Mouse (Mus musculus): ENCODE measurements around the gene Mfge8.

The Mfge8 gene

GRCm38 (mm10) chr7:79148711-79149266 lies at the start of gene Mfge8:
Gene Mfge8, minus strand, starts transcription at chr7:79149060.
- DNase-seq, result peak; percentile 84

DNA sequence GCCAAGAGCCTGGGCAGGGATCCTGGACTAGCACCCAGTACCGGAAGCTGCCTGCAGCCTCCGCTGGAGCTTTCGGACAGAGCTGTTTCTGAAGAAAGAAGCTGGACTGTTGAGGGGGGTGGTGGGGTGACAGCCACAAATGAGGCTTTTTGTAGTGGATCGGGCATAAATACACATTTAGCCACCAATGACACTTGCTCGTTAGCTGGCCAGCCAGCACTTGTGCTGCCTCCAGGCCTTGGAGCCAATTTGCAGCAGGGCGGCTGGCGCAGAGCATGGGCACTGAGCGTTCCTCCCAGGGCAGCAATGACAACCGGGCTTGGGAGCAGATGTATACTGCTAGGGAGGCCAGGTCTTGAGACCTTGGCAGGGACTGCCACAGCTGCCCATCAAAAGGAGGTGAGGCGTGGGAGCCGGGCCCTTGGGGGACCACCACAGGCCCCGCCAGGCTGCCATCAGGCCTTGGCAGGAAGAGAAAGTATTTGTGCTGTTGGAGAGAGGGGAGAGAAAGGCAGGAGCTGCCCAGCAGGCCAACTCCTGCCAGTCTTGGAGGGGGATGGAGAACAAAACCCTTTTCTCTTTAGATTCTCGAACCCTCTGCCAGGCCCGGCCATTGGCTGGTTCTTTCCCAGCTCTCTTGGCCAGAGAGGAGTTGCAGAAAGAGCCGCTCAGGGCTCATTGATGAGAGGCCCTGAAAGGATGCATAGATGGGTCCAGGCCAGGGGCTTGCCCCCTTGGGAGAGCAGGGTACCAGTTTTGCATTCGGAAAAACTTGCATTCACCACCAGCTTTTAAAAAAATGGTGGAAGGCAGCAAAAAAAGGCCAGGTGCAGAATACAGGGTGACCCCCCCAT lies 45.9 kb upstream of the Mfge8 start:
- no peak for DNase-seq

DNA sequence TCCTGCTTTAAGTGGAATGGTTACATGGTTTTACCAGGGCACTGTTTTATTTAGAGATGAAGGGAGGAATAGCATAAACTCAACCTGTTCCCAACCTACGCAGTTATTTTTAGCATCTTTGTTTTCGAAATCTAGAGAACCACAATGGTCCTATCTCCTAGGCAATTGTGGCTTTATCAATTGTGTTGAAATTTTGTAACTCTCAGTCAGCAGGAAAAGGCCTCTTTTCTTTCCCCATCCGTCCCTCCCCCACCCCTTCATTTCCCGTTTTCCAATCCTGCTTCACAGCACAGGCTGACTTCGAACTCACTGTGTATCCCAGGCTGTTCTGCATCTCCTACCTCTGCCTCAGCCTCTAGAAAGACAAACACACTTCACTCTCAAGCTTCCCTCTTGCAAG lies 45.1 kb upstream of the Mfge8 start:
- no peak for DNase-seq

- DNase-seq, result no peak
Measured at GRCm38 (mm10) chr7:79191501-79191900, 42.6 kb upstream of the Mfge8 start.

DNA sequence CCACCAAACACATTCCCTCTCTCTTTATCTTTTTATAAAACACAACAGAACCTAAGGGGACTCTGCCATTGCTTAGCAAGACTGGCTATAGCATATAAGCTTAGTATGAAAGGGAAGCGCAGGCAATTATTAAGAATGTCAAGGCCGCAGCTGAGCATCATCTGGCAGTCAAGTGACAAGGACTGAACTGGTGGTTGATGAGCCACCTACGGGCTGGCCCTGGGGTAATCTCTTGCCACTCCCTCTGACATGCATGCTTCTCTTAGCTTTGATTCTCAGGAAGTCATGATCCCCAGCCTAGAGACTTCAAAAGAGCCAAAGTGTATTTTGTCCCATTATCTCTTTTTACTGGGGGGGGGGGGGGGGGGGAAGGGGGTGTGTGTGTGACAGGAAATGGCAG lies 41.7 kb upstream of the Mfge8 start:
- peak; percentile 46 for DNase-seq

- no peak for DNase-seq
Measured at GRCm38 (mm10) chr7:79189211-79189610, 40.4 kb upstream of the Mfge8 start.

DNA sequence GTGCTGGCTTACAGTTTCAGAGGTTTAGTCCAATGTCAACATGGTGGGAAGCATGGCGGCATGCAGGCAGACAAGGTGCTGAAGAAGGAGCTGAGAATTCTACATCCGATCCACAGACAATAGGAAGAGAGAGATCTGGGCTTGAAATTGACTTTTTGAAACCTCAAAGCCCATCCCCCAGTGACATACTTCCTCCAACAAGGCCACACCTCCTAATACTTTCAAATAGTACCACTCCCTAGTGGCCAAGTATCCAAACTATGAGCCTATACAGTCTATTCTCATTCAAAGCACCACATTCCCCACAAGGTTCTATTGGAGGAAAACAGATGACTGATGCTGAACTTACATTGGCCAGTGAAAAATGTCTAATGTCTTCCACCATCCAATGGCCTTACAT lies 38.7 kb upstream of the Mfge8 start:
- DNase-seq, result no peak

GRCm38 (mm10) chr7:79183417-79183816 lies 34.6 kb upstream of the Mfge8 start:
- DNase-seq, result no peak

DNA sequence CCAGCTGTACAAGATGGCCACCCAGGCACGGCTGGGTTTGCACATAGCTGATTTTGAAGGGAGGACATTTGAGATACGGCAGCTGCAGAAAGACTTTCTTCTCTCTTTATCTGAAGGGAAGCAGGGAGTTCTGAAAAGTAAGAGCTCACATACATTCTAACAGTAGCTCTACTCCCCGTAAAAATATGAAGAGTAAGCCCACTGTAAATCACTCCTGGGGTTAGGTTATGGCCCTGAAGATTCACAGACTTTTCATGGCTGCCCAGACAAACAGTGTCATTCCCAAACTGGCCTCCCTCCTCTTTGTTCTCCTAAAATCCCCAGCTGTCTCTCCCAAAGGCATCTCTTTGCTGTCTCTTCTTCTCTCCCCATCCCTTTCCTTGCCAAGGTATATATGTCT lies 24.9 kb upstream of the Mfge8 start:
- no peak for DNase-seq

GRCm38 (mm10) chr7:79171782-79172181 lies 22.9 kb upstream of the Mfge8 start:
- no peak for DNase-seq

- DNase-seq, result no peak
Measured at GRCm38 (mm10) chr7:79167006-79167562, 18.2 kb upstream of the Mfge8 start.

DNA sequence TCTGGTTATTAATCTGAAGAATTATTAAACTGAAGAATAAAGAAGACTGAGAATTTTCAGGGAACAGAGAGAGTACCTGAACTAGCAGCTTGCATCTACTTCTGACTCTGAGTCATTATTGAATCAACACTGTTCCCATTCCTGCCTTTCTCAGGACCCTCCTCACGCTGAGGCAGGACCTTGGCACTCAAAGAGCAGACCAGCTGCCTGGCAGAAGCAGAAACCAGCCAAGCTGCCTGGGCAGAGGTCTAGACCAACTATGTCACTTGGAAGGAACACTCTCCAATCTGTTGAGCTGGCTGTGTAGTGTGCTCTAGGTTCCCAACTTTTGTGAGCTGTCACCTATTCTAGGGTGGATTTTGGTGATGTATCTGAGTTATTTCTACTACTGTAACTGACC lies 10.5 kb upstream of the Mfge8 start:
- DNase-seq, result no peak

DNA sequence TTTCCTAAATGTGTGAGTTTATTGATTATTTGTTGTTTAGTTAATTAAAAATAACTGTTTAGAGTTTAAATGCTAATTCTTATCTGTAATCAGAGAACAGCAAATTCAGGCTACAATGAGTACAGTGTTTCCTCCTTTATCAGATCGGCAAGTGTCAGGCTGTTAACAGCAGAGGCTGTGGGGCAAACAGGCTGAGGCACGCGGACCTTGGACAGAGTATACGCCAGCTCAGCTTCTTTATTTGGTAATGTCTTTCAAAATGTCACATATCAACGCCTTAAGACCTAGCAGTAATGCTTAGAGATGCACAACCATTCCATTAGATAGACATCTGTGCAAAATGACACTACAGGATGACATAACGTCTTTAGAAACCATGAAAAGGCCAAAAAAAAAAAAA lies 662 bp upstream of the Mfge8 start:
- DNase-seq, result no peak

DNA sequence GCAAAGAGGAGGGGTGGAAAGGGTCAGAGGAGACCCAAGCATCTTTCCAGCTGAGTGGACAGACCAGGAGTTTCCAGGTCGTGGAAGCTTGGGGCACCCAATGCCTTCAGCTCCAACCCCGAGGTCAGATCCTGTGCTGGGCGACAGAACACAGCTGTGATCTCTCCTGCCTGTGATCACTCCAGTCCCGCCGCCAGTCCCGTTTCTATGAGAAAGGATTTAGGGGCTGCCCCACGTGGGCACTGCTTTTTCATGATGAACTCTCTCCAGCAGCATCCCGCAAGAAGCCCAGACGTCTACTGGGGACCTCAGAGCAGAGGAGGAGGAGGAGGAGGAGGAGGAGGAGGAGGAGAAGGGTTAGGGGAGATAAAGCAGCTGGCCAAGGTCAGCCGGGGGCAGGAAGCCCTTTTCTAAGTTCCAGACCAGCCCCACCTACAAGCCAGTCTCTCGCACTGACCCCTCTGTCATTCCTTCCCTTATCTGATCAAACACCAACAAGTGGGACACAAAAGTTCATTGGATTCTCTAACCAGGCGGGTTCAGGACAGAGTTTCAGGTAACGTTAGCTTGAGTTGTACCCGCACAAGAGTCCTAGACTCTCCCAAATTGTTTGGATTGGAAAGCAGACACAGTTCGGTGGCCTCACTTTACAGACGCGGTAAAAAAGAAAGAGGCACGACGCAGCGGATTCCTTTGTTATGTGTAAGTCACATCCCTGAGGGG lies 768 bp downstream of the Mfge8 start:
- no peak for DNase-seq

DNA sequence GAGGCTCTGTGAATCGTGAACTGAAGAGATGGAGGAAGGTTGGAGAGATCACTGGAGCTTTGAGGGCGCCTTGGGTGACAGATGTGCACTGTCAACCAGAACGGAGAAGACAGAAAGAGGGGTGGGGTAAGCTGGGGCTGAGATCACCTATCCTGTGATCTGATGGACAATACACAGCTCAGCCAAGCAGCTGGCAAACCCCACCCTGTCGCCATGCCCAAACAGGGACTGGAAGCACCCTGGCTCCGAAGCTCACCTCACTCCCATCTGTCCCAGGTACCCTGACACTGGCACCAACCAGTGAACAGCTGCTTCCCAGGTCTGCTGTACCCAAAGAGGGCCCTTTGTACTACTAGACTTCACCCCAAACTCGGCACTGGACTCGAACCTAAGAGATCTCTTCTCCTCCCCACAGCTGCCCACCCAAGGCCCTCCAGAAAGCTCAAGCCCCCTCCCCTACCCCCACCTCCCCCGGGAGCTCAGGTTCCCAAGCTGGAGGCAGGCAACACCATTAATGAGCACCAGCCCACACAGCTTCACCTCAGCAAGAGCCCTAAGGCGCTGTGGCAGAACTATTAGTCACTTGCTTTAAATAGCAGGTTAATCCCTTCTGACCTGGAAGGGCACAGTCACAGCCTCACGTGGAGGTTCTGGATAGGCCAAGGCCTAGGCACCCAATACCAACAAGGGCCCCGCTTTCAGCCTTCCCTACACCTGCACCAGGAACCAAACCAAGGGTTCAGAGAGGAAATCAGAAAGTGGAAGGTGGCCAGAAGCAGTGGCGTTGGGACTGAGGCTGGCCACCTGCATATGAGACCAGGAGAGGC lies 1.6 kb downstream of the Mfge8 start:
- peak; percentile 23 for DNase-seq

DNA sequence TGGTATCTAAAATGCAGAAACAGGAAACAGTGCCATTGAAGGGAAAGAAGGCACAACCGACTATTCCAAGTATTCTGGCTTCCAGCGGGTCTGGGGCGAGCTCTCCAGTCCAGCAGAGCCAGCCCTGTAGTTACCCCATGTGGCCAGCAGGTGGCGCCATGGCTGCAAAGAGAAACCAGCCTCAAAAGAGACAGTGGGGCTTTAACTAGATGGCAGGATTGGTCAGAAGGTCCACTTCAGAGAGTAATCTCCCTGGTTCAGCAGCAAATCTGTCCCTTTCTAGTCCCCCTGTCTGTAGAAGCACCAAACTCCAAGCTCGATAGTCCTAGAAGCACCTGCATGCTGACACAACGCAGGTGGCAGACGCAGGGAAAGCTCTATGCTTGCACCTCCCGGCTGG lies 8.0 kb downstream of the Mfge8 start:
- DNase-seq, result peak; percentile 71

DNA sequence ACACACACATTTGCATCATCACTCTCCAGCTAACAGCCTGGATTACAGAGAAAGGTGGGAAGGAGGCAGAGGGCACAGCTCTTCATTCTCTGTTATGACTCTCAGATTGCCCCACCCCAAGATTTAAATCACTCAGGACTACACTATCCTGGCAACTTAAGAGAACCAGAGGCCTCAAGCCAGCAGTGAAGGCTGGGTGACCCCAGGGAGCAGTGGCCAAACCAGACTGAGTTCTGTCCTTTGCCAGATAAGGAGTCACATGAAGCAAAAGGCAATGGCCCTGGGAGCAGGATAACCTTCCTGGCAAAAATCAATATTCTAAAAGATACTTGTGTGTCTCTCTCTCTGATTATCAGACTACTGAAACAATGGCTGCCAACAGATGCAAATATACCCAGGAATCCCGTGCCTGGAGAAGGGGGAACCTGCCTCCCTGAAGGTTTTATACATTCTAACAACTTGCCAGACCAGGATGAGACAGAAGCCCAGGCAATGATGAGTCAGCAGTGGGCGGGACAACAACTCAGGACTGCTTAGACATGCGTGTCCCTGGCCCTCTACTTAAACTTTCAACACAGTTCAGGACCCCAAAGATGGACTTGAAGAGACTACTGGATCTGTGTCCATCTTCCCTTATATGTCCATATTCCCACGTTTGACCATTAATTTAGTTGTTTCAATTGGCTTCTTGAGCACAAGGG lies 8.8 kb downstream of the Mfge8 start:
- DNase-seq, result no peak

DNA sequence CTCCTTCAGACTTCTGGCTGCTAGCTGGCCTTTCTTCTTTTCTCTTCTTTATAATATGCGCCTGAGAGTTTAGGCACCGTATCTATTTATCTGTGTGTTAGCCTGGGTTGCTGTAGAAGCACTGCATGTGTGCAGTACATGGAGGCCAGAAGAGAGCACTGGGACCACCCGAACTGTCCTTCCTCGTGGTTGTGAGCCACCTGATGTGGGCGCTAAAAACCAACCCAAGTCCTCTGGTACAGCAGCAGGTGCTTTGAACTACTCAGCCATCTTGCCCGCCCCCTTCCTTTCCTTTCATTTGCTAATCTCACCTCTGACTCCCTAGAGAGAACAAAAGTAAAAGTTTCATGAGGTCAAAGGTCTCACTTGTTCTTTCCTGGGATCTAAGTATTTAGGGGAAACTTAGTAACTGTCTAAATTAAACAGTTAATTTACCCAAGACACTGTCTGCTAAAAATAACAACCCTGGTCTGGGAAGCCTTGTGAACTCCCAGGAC lies 9.5 kb downstream of the Mfge8 start:
- peak; percentile 8 for DNase-seq

- DNase-seq, result no peak
Measured at GRCm38 (mm10) chr7:79133391-79133790, 15.5 kb downstream of the Mfge8 start.

DNA sequence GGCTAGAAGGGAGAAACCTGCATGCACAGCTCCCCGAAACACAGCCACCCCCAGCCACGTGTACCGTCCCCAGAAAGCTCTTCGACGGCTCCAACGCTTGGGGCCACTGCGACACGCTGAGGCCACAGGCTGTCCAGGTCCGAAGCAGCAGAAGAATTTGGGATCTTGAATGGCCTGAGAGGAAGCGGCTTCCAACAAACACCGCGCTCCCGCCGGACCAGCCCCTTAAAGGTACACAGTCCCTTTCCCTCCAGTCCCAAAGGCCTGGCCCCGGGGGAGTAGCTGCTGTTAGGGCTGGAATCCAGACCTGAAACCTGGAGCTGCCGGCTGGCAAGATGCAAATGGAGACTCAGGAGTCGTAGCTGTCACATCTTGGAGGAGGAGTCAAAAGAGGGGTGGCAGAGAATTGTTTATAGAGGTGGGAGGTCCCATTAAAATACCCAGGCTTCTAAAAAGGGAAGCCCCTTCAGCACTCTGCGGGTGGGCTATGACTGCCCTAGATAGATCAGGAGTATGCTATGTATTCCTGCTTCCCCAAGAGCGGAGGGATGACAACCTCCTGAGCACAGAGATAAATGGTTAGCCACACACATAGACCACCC lies 17.9 kb downstream of the Mfge8 start, which contains the start of gene Hapln3:
Gene Hapln3, minus strand, starts transcription at position 176 of the 602 bp plus-strand sequence.
- DNase-seq, result no peak

DNA sequence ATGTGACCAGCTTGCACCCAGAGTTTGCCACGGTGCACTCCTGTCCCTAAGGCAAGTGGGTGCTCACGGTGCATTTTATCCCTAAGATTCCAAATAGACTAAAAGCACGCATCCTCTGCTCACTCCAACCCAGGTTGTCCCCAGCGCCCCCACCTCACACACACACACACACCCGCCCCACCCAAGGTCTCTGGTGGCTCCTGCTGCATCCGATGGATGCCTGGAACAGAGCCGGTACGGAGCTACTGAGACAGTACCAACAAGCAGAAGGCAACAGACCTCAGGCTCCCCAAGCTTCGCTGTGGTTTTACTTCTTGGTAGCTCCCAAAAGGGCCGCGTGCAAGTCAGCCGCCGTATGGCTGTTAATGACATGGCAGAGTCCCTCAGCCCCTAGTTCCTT lies 18.5 kb downstream of the Mfge8 start:
- DNase-seq, result no peak

Measured in thymus, postnatal 25 days (tissue).